Mouse (Mus musculus) CH12.LX (cell line): Measurements from ENCODE around the gene Cfap69.

Source experiments
- CTCF ChIP-seq, 2 experiments: IDR thresholded peaks in 1 of 2; conservative IDR thresholded peaks in 1 of 2; 2 replicates each; pipeline ENCODE4 v1.5.1; 2011 to 2012; ENCODE audit warnings: low read depth in 2 of 2, low read length in 2 of 2, improper control_type of control experiment in 1 of 2, inconsistent platforms in 1 of 2, mild to moderate bottlenecking in 1 of 2, moderate library complexity in 1 of 2
- ETS1 ChIP-seq: conservative IDR thresholded peaks from 2 replicates; pipeline ENCODE4 v1.6.1; 2012; ENCODE audit warnings: low read depth, mild to moderate bottlenecking, inconsistent platforms, low read length, improper control_type of control experiment, moderate library complexity
- KAT2A ChIP-seq: IDR thresholded peaks from 2 replicates; pipeline ENCODE4 v1.6.1; 2012; ENCODE audit warnings: low read length, improper control_type of control experiment, inconsistent platforms; ENCODE audit not compliant: insufficient replicate concordance
- NELFE ChIP-seq: IDR thresholded peaks from 2 replicates; pipeline ENCODE4 v1.6.1; 2011; ENCODE audit warnings: low read depth, low read length, improper control_type of control experiment
- POLR2AphosphoS2 ChIP-seq: IDR thresholded peaks from 2 replicates; pipeline ENCODE4 v1.6.1; 2011; ENCODE audit warnings: low read depth, low read length, improper control_type of control experiment
- SIN3A ChIP-seq: IDR thresholded peaks from 2 replicates; pipeline ENCODE4 v1.6.1; 2012; ENCODE audit warnings: low read length, improper control_type of control experiment, inconsistent platforms
- ZMIZ1 ChIP-seq: IDR thresholded peaks from 2 replicates; pipeline ENCODE4 v1.6.1; 2012; ENCODE audit warnings: low read depth, mild to moderate bottlenecking, inconsistent platforms, low read length, improper control_type of control experiment

DNA sequence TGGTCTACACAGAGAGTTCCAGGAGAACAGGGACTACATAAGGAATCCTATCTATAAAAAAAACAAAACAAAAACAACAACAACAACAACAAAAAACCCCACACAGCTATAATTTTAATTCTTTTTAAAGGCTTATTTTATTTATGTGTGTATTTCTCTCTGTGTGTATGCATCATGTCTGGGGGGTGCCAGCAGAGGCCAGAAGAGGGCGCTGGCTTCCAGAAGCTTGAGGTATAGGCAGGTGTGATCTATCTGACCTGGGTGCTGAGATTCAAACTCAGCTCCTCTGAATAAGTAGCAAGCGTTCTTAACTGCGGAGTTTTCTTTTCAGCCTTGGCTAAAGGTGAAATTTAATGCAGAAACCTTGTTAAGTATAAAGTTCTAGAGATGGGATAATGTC is 76.4 kb downstream of the Cfap69 start:
- TF ChIP-seq NELFE (no peak), CTCF (conservative IDR thresholded peaks at IDR 0.05 in 1 of 2, IDR thresholded peaks at IDR 0.05 in 1 of 2; ENCODE audit: low read depth in 2 of 2, low read length in 2 of 2) (no peak), POLR2AphosphoS2 (no peak), ZMIZ1 (no peak), ETS1 (no peak), SIN3A (no peak), KAT2A (no peak)
